Mouse (Mus musculus) kidney, adult 2 months (tissue): ENCODE measurements around the gene Gm21964.

Source experiments
- CTCF ChIP-seq: fragments of 200-500 bp; conservative IDR thresholded peaks from 2 replicates; pipeline ENCODE4 v1.5.1; 2011; ENCODE audit warnings: low read depth, mild to moderate bottlenecking, control low read depth, low read length, moderate library complexity, mixed read lengths; ENCODE audit not compliant: insufficient read depth, insufficient read length
- POLR2A ChIP-seq: fragments of 200-500 bp; IDR thresholded peaks from one replicate; pipeline ENCODE4 v1.6.1; 2011; ENCODE audit warnings: low read depth, low read length, control low read depth

DNA sequence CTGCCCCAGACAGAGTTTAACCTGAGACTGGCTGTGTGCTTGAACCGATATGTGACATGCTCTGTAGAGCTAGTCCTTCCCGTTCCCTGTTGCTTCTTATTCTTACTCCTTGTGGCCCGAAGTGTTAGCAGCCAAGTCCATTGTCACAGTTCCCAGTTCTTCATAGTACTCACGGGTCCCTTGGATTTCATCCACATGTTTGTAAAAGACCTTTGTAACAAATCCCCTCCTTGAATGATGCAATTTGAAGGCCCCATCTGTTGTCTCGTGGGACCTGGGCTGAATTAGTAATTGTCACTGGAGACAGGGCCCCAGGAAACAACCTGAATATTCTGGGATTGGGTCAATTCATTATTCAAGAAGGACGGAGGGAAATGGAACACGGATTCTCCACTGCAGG lies 34.5 kb downstream of the Gm21964 start:
- TF ChIP-seq CTCF (no peak), POLR2A (no peak)
